Mouse (Mus musculus) intestine, embryonic 14.5 days (tissue): ENCODE results near the gene Tenm2. TPM values are rescaled to one million over a fixed set of nuclear protein-coding genes. Genes with fewer than 3 reads are reported as not detected.

Experiments used
- ATAC-seq: fragments of 200-750 bp; cut with Nextera tagmentation; replicated peaks from 2 replicates; pipeline ENCODE4 v1.8.0; 2017; ENCODE audit warnings: low read depth, moderate number of reproducible peaks, moderate TSS enrichment, moderate library complexity; ENCODE audit not compliant: low FRiP score, low TSS enrichment
- DNase-seq: peaks from one replicate; pipeline ENCODE4 v3.0.0-alpha.2; 2018; ENCODE audit warnings: low spot score
- H3K27ac ChIP-seq: fragments of 300-500 bp; sonication (generic); 2 replicates; pipeline ENCODE4 v1.5.1; 2014; ENCODE audit warnings: low read depth, mild to moderate bottlenecking, control low read depth
- H3K27me3 ChIP-seq: fragments of 300-500 bp; sonication (generic); replicated peaks from 2 replicates; pipeline ENCODE4 v1.6.1; 2014; ENCODE audit warnings: low read length, control low read depth; ENCODE audit not compliant: control insufficient read depth, insufficient read depth
- H3K36me3 ChIP-seq: fragments of 300-500 bp; sonication (generic); 2 replicates; pipeline ENCODE4 v1.6.1; 2014; ENCODE audit warnings: low read length, control low read depth; ENCODE audit not compliant: control insufficient read depth, insufficient read depth
- H3K4me1 ChIP-seq: fragments of 300-500 bp; sonication (generic); replicated peaks from 2 replicates; pipeline ENCODE4 v1.6.1; 2014; ENCODE audit warnings: low read length, control low read depth, mixed read lengths; ENCODE audit not compliant: control insufficient read depth, insufficient read depth
- H3K4me2 ChIP-seq: fragments of 300-500 bp; sonication (generic); 2 replicates; pipeline ENCODE4 v1.6.1; 2014; ENCODE audit warnings: low read length
- H3K4me3 ChIP-seq: fragments of 300-500 bp; sonication (generic); 2 replicates; pipeline ENCODE4 v1.5.1; 2014; ENCODE audit warnings: low read depth, low read length, control low read depth, mixed read lengths
- H3K9ac ChIP-seq: fragments of 300-500 bp; sonication (generic); 2 replicates; pipeline ENCODE4 v1.6.1; 2014; ENCODE audit warnings: mild to moderate bottlenecking, low read length
- H3K9me3 ChIP-seq: fragments of 300-500 bp; sonication (generic); 2 replicates; pipeline ENCODE4 v1.6.1; 2016; ENCODE audit warnings: low read length, control low read depth; ENCODE audit not compliant: control insufficient read depth
- WGBS: fragments of 180-500 bp; shearing (Covaris S2); extraction: QIAGEN DNeasy Blood & Tissue Kit; methylation state at CpG from one replicate; pipeline ENCODE4 v1.1.7; 2014; 5-methylcytosine and 5-hydroxymethylcytosine counted together
- polyA plus RNA-seq: library from polyadenylated mRNA; unstranded; fragments of >200 nt; fragmentation: Nextera tagmentation; extraction: Ambion mirVana; gene quantifications from 2 replicates; pipeline ENCODE4 v1.2.1, GENCODE M21; 2014

The Tenm2 gene
- polyA plus RNA-seq, 1 experiment from 2014 or later, result 2.8 TPM

DNA sequence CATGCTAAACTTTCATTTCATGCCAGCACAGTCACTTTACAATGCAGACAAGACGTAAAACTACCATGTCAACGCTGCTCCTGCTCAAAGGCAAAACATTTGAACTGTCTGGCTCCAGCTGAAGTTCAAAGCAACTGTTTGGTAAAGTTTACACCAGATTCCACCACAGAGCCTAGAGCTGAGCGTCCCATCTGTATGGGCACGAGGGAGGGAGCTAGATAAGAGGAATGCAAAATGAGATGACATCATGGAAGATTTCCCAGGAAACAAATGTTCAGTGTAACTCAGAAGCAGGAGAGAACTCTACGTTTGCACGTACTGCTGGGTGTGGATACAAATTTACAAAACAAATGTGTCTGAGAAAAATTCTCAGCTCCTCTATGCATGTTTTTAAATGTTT, 600.7 kb downstream of the Tenm2 start:
- WGBS, result 16% methylated on average over 6 of the region's 6 CpGs
- Histone ChIP-seq H3K27me3 (no peaks in the 10 kb centered on the region), H3K9ac (no peak overlapping the region), H3K4me1 (peaks cover 5% of the 10 kb centered on the region; the same call in 1 of the 2 replicates), H3K27ac (no peak overlapping the region), H3K36me3 (no peaks in the 10 kb centered on the region), H3K4me2 (no peak overlapping the region), H3K9me3 (no peaks in the 10 kb centered on the region), H3K4me3 (no peak overlapping the region)
- no peak for ATAC-seq
- DNase-seq, result no peak

DNA sequence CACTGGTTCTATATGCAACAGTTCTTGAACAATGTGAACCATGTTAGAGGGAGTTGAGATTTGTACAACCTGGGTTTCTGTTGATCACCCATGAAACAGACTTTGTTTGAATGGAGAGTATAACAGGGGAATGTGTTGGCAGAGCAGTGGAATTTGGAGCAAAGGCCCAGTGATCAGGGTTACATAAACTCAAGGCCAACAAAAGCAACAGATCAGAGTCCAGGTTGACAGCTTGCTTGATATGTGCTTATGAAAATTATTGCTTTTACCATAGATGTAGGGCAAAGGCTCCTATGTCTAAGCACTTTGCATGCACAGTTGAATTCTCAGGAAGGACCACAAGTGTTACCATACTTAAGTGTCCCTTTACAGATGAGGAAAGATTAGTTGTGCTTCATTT, 603.6 kb downstream of the Tenm2 start:
- H3K4me1 ChIP-seq, result peaks cover 5% of the 10 kb centered on the region; the same call in 1 of the 2 replicates
- H3K36me3 ChIP-seq, result no peaks in the 10 kb centered on the region
- H3K4me2 ChIP-seq, result no peak overlapping the region
- H3K9ac ChIP-seq, result no peak overlapping the region
- no peak overlapping the region for H3K4me3 ChIP-seq
- H3K9me3 ChIP-seq, result no peaks in the 10 kb centered on the region
- no peak overlapping the region for H3K27ac ChIP-seq
- no peak for ATAC-seq
- no peaks in the 10 kb centered on the region for H3K27me3 ChIP-seq
- DNase-seq, result no peak

DNA sequence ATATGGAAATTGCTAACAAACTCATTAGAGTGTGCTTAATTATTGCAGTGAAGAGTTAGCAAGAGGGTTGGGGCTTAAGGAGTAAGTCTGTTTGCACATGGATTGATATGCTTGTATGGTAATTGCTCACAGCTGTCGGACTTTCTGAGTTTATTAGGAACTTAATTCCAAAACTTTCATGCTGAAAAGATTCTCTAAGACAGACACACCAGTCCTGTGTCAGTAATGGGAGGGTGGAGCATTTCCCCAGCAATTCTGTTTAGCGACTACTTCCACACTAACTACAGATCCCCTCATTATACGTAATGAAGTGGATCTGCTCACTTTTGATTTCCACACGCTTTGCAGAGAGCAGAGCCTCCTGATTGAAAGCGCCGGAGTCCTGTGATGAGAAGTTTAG, 622.0 kb downstream of the Tenm2 start:
- no peaks in the 10 kb centered on the region for H3K9me3 ChIP-seq

DNA sequence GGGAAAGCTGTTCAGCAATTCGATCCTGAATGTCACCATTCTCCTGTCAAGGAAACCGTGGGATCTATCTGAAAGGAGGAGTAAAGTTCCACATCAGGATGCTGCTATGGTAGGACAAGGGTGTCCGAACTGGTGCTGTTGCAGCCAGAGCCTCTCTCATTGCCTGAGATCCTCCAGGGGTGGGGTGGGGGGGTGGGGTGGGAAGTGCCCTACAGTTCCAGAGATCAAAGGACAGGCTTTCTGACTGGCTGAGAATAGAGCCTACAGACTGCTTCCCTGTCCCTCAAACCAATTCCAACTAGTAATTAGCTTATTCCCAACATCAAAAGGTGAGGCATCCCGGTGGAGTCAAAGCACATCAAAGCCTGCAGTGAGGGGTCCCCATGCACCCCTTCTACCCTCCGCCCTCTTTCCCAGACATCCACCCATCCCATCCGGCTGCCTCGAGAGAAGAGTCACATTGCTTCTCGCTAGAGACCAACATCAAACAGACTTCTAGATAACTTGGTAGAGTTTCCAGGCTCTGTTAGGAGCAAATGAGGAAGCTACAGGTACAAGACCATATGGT, 630.9 kb downstream of the Tenm2 start:
- DNase-seq (no peak), ATAC-seq (no peak)
- no peaks in the 10 kb centered on the region for H3K36me3 ChIP-seq
- no peaks in the 10 kb centered on the region for H3K4me1 ChIP-seq
- no peak overlapping the region for H3K27ac ChIP-seq
- 37% methylated on average over 8 of the region's 8 CpGs for WGBS
- no peak overlapping the region for H3K4me3 ChIP-seq
- H3K9me3 ChIP-seq, result no peaks in the 10 kb centered on the region
- no peak overlapping the region for H3K4me2 ChIP-seq
- no peak overlapping the region for H3K9ac ChIP-seq
- H3K27me3 ChIP-seq, result no peaks in the 10 kb centered on the region

More for the DNA sequence above, 622.0 kb downstream of the Tenm2 start:
- Histone ChIP-seq H3K4me3 (no peak overlapping the region), H3K27me3 (no peaks in the 10 kb centered on the region), H3K27ac (no peak overlapping the region), H3K36me3 (no peaks in the 10 kb centered on the region), H3K9ac (no peak overlapping the region), H3K4me1 (no peaks in the 10 kb centered on the region), H3K4me2 (no peak overlapping the region)
- DNase-seq (no peak), ATAC-seq (no peak)
- WGBS, result 76% methylated on average over 6 of the region's 6 CpGs

DNA sequence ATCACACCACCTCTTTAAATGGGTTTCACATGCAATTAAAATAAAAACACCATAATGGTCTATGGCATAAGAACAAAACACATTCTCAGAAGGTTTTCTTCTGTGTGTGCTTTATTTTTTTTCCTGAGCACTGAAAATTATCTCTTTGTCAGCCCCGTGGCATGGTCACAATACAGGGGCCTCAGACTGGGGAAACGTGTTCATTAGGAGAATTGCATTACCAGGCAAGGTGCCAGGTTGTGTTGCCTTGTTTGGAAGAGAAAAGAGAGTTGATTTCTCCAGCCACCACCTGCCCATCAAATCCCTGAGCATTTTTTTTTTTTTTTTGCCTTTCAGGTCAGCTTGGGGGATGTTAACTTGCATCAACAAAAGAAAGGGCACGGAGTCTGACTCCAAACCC, 631.5 kb downstream of the Tenm2 start:
- H3K9me3 ChIP-seq, result no peaks in the 10 kb centered on the region
- no peaks in the 10 kb centered on the region for H3K27me3 ChIP-seq
- no peaks in the 10 kb centered on the region for H3K4me1 ChIP-seq
- WGBS, result 58% methylated on average over 3 of the region's 3 CpGs
- DNase-seq (no peak), ATAC-seq (no peak)
- H3K36me3 ChIP-seq, result no peaks in the 10 kb centered on the region
- no peak overlapping the region for H3K9ac ChIP-seq
- no peak overlapping the region for H3K4me2 ChIP-seq
- H3K27ac ChIP-seq, result no peak overlapping the region
- no peak overlapping the region for H3K4me3 ChIP-seq

DNA sequence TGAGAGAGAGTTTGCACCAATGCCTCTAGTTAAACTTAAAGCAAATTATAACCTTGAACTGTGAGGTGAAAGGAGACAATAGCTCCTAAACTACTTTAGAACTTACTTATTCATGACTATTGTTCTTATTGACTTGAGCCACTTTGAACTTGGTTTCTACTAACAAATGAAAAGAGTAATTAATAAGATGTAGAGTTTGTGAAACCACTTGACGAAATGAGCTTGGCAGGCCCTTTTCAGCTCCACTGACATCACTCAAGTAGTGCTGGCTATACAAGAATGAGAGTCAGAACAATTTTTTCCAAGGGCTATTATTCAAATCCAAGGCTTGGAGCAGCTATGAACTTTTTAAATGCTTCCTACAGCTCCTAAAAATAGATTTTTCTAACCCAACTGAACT, 643.3 kb downstream of the Tenm2 start:
- Histone ChIP-seq H3K27ac (no peak overlapping the region), H3K27me3 (no peaks in the 10 kb centered on the region), H3K4me2 (no peak overlapping the region), H3K9ac (no peak overlapping the region), H3K4me3 (no peak overlapping the region), H3K9me3 (no peaks in the 10 kb centered on the region), H3K4me1 (no peaks in the 10 kb centered on the region), H3K36me3 (no peaks in the 10 kb centered on the region)
- DNase-seq (no peak), ATAC-seq (no peak)
- 73% methylated on average over 1 of the region's 1 CpGs for WGBS

DNA sequence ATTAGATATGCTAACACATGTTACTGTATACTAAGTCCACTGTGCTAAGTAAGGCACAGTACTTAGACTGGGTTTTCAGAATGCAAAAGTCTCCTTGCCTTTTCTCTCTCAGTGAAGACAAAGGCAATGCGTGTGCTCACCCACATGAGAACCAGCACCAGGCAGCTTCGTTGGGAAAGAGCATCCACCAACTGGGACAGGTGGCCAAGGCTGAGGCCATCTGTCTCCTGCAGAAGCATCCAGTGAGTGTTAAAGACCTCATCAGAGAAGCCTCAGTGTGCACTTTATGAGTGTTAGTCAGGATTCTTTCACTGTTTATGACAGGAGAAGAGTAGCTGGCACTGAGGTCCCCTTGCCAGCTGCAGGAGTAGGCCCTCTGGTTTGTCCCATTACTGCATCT, 669.6 kb downstream of the Tenm2 start:
- H3K9me3 ChIP-seq, result no peaks in the 10 kb centered on the region
- H3K36me3 ChIP-seq, result no peaks in the 10 kb centered on the region
- no peak overlapping the region for H3K9ac ChIP-seq
- no peak overlapping the region for H3K4me2 ChIP-seq
- no peaks in the 10 kb centered on the region for H3K4me1 ChIP-seq
- DNase-seq (no peak), ATAC-seq (no peak)
- 81% methylated on average over 2 of the region's 2 CpGs for WGBS
- no peaks in the 10 kb centered on the region for H3K27me3 ChIP-seq
- H3K4me3 ChIP-seq, result no peak overlapping the region
- H3K27ac ChIP-seq, result no peak overlapping the region

DNA sequence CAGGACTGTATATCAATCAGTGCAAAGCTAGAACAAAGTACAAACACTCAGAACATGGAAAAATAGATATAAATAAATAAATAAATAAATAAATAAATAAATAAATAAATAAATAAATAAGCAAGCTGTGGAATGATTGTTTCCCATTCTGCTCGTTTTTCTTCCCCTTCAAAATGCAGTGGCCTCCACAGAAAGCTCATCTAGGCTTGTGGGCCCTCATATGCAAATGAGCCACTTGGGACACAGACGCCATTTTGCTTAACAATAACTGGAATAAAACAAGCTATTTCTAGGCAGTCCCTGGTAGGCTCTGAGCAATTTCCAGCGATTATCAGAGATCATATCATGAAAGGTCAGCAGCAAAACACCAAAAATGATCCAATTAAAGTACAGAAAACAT, 672.9 kb downstream of the Tenm2 start:
- Histone ChIP-seq H3K9me3 (no peaks in the 10 kb centered on the region), H3K4me1 (no peaks in the 10 kb centered on the region), H3K36me3 (no peaks in the 10 kb centered on the region), H3K4me3 (no peak overlapping the region), H3K4me2 (no peak overlapping the region), H3K27me3 (no peaks in the 10 kb centered on the region), H3K27ac (no peak overlapping the region), H3K9ac (no peak overlapping the region)
- DNase-seq (no peak), ATAC-seq (no peak)
- WGBS, result 73% methylated on average over 3 of the region's 3 CpGs

DNA sequence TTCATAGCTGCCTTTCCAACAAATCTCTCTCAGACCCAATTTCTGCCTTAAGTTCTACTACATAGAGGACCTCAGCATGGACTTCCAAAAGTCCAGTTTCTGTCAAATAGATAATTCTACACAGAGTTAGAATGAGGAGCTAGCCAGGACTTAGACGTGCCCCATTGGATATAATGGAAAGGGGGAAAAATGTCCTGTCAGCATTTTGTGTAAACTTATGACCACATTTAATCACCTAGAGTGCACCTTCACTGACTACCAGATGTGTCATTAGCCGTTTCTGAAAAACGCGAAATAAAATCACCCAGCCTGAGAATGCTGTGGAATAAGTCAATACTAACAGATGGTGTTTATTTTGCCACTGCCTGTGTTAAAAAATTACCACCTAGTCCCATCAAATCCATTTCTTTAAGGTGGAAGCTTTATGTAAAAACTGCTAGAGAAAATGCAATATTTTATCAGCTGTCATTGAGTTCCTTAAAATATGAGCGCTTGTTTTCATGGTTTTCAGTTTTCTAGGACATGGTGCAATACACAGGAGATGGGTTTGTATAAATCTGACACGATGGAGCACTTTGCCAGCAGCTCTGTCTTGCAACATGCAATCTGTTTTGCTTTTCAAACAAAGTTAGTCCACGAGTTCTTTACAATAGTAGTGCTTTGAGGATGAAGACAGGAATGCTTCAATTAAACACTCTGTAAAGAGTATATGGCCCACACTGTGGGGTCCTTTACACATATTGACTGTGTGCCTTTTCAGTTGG, 674.8 kb downstream of the Tenm2 start:
- H3K9ac ChIP-seq, result no peak overlapping the region
- H3K4me3 ChIP-seq, result no peak overlapping the region
- no peaks in the 10 kb centered on the region for H3K9me3 ChIP-seq
- H3K27me3 ChIP-seq, result no peaks in the 10 kb centered on the region
- DNase-seq, result no peak
- H3K27ac ChIP-seq, result no peak overlapping the region
- no peaks in the 10 kb centered on the region for H3K36me3 ChIP-seq
- no peak for ATAC-seq
- 52% methylated on average over 7 of the region's 7 CpGs for WGBS
- H3K4me1 ChIP-seq, result no peaks in the 10 kb centered on the region
- no peak overlapping the region for H3K4me2 ChIP-seq
